Mouse (Mus musculus) urinary bladder, postnatal 14 days (tissue): ENCODE results near the gene Cdh7.

Experiments used
- DNase-seq: peaks from one replicate; pipeline ENCODE4 v3.0.0; 2021; ENCODE audit warnings: low spot score

The Cdh7 gene

DNA sequence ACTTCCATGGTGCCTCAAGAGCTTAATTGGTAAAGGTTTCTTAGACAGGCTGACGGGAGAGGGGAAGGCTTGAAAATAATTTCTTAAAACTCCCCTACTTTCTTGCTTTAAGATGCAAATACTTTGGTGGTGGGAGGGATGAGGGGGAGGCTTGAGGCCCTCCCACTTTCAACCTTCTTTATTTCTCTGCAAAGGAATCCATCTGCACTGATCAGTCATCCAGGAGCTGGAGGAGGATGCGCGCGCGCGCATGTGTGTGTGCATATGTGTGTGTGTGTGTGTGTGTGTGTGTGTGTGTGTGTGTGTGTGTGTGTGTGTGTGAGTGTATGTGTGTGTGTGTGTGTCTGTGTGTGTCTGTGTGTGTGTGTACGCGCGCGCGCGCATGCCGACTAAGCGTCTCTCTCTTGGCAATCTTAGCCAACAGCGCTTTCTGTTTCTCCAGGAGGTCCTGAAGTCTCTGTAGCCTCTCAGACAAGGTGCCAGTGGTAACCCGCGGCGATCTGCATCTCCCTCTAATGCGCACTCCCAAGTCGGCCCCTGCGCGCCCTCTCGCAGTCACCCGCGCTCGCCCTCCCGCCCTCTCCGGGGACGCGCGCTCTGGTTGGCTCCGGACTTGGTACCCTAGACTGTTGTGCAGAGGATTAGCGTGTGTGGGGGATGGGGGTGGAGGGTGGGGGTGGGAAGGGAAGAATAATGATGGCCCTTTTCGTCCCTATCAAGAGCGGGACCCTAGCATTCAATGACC, at the start of gene Cdh7:
Gene Cdh7 (plus strand): TSS at position 368 of the 745 bp plus-strand sequence.
- no peak for DNase-seq

DNA sequence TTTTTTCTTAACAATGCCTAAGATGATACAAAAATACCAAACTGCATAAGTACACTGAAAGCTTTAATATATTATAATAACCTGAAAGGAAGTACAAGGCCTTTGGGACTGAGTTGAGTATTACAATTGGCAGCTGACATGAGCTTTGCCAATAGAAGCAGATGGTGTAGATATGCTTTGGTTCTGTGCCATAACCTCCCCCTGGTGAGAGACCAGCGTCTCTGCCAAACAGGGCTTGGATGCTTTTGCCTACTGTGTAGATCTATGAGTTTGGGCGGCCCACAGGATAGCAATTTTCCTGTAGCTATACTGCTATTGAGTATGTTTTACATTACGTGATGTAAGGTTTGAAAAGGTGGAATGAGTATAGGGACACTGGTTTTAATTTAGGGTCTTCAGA, 49.6 kb upstream of the Cdh7 start:
- no peak for DNase-seq

- DNase-seq, result no peak
Measured at GRCm38 (mm10) chr1:109948571-109948970, 33.7 kb upstream of the Cdh7 start.

DNA sequence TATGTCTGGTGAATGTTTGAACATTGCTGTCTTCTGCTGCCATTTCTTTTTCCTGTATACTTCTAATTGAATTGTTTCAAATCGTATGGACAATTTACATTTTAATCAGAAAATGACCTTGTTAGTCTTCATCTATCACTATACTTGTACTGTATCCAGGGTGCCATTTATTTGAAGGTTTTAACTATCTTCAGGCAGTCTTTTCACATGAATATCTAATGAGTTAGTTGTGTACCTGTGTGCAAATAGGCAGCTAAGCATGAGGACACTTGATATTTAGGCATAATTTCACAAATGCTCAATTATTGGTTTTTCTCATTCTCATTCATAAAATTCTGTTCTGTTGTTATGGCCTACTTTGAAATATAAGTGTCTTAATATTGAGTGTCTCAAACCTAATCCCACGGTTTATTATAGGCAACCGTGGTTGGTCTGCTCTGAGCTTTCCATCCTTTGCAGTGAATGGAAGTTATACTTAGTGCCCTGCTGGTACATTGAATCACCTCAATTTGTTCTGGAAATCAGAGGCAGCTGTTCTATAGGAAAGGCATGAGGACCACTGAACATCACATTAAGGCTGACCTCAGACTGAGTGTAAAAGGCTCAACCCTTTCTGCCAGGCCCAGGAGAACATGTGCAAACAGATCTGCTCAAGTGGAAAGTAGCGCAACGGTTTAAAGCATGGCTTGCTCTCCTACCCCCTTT, 10.4 kb upstream of the Cdh7 start:
- DNase-seq, result no peak

DNA sequence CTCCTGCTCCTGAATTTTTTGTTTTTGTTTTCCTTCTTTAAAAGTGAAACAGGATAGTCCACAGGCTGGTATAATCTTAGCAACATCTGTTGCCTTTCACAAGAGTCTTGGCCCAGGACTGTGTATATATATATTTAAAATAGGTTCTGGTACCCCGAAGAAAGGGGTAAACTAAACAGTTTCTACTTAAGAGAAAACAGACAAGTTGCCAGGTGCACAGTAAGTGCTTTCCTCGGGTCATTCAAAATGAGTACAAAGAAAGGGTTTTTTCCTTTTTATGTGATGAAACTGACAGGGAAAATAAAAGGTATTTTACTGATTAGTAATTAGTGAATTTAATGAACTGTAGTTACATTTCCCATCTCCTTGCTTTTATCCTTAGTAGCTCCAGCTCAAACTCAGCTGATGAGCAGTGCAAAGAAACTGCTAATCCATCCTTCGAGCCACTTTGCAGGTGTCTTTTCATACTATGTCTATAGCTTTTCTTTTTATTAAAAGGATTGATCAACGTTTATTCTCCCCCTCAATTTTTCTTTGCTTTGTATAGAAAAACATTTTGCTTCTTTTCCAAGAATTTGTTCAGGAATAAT, 9.7 kb upstream of the Cdh7 start:
- DNase-seq, result no peak

DNA sequence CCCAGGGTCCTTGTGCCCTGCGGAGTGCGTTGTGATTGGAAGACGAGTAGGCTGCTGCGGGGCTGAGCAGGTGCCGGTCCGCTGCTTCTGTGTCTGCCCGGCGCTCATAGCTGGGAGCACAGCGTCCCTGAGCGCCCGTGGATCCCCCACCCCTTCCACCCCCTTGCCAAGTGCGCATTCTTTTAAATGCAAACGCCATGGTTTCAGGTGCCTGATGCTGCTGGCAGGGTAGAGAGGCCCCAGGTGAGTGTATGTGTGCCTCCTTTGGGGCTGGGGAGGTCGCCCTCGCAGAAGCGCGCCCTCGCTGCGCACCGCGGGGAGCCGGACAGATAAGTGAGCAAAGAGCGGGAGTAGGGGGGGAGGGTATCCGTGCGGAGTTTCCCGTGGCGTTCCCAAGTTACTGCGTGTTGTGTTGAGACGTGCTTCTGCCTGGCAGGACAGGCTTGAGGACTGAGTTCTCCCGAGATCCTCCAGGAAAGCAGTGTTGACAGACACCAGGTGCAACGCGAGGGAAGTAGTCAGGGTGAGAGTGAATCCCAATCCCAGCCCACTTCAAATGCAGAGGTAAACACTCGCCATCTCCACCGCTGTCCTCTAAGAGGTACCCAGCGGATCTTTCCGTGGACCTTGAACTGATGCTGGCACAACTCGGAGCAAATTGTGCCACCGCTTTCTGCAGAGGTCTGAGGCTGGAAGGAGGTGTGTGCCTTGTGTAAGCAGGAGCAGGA, 742 bp downstream of the Cdh7 start:
- no peak for DNase-seq

DNA sequence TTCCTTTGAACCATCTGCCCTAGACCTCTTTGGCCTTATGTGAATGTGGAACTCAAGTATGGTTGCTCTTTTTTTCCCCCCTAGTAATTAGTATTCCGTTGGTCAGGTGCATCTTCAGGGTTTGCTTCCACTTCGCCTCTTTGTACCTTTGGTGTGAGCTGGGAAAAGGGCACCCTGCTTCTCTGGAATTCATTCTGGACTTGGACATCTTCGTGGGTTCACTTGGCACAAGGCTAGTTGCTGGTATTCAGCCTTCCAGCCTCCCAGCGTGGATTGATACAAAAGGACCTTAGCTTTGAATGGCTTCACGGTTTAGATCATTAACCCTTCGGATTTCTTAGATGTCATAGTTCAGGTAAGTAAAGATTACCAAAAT, 1.3 kb downstream of the Cdh7 start:
- no peak for DNase-seq

- no peak for DNase-seq
Measured at GRCm38 (mm10) chr1:109984776-109985175, 2.5 kb downstream of the Cdh7 start.

DNA sequence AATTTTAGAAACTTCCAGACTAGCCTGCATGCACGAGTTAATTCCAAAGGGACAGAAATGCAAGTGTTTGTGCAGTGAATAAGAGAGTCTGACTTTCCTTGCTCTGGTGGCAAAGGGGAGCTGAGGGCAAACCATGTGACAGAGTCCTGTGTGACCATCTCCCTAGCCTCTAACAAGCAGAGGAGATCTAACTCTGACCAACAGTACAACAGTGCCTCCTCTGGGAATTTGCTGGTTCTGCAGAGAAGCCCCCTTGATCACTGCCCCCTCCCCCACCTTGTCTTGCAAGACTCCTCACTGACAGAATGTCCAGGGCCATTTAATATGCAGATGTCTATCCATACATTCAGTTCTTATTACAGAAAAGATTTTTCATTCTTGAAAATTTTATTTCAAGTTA, 3.2 kb downstream of the Cdh7 start:
- no peak for DNase-seq

DNA sequence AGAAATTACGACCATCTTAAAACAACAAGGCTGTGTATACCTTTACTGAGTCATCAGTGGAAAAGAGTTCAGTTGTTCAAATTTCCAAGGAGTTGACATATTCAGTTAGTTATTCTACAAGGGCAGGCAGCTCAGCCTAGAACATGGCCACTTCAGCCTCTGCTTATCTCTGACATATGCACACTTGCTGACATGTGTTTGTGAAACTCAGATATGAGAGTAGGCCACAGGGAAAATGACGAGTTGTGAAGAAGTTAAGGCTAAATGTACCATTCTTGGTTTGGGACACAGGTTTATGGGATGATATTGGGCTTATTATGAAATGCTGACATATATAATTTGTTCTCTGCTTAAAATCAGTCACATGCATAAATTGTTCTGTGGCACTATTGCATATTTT, 7.3 kb downstream of the Cdh7 start:
- DNase-seq, result no peak

DNA sequence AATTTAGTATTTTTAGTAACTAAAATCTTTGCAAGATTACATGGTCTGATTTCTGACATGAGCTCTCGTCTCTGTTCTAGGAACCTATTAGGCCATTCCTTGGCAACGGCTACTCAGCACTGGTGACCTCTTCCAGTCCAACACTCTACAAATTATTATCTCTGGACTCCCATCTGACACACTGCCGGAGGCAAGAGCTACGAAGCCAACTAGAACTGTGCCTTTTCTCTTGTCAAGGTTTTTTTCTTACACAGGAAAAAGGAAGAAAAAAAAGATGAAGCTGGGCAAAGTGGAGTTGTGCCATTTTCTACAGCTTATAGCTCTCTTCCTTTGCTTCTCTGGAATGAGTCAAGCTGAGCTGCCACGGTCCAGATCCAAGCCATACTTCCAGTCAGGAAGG, 11.7 kb downstream of the Cdh7 start:
- DNase-seq, result no peak

- no peak for DNase-seq
Measured at GRCm38 (mm10) chr1:110004451-110004850, 22.2 kb downstream of the Cdh7 start.

- no peak for DNase-seq
Measured at GRCm38 (mm10) chr1:110005038-110005437, 22.8 kb downstream of the Cdh7 start.

DNA sequence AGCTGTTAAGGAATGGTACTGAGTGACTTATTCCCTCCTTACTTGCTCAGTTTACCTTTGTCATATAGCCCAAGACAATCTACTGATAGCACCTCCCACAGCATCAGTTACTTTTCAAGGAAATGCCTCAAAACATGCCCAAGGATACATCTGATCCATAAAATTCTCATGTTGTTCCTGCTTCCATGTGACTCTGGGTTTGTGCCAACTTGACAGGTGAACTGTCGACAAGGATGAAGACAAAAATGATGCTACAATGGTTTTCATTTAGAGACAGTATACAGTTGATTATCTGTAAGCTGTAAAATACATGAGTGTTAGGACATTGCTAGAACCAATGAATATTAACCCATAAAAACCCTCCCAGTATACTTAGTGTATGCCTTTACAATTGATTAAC, 29.9 kb downstream of the Cdh7 start:
- no peak for DNase-seq

DNA sequence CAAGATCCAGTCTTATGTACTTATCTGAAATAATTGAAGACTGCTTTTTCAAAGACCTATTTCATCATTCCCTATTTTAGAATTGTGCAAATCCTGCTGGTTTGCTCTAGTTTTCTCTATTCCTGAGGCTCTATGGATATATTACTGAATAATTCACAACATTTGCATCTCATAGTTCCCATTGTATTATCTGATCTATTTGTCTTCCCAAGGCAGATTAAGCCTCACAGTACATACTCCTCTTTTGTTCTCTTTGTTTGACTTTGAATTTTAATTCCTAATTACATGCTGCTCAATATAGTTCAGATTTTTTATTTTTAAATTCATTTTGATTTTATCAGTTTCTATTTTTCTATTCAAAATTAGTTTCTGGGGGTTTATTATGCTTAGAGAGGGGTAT, 74.1 kb downstream of the Cdh7 start:
- no peak for DNase-seq

- no peak for DNase-seq
Measured at GRCm38 (mm10) chr1:110067405-110067804, 85.2 kb downstream of the Cdh7 start.

GRCm38 (mm10) chr1:110078471-110078870, 96.2 kb downstream of the Cdh7 start:
- no peak for DNase-seq

DNA sequence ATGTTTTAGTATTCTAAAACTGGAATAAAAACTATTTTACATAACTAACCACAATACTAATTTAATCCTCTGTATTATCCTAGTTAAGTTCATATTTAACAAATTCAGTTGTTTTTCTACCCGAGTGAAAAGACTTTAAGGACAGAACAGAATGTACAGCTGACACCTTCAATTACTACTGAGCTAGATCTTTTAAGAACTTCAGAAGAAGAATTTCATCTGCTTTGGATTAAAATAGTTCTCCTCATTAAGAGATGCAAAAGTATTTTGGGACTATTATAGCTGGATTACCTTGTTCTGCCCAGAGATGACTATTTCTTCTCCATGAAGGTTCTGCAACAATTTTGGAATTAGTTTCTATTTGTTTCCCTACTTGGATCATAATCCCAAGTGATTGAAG, 135.8 kb downstream of the Cdh7 start:
- DNase-seq, result no peak

DNA sequence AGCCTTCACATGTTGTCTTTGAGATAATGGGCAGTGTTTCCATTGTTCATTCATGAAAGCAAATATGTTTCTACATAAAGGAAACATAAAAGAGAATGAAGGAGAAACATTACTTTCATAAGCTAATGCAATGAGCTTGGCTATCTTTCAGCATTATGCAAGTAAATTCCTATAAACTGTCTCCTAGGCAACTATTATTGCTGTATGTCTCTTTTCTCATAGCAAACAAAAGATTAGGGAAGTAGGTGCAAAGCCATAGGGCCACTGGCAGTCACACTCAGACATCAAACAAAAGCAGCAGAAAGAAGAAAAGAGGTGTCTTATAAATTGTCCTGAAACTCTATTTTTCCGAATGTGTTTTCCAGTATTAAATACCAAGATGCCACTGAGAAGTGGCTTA, 136.6 kb downstream of the Cdh7 start:
- no peak for DNase-seq

GRCm38 (mm10) chr1:110171459-110171858, 189.2 kb downstream of the Cdh7 start:
- peak; percentile 2 for DNase-seq
